In the genomic region with DNA sequence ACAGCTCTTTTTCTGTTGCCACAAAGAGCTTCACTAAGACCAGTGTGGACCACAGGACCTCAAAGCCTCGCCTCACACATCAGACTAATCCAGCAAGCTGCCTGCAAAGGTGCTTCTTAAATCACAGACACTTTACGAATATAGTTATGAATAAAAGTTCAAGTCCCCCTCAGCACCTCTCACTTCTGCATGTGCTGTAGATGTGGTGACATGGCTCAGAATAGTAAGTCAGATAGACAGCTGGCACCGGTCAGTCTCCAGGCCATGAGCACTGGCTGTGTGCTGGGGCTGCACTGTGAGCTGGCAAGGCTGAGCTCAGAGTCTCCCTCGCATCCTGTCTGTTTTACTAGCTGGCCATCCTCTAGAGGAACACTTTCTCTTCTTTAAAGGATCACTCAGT, we compare ENCODE assay signal across 11 mouse cellular contexts.
DNase-seq lines count a peak whose midpoint lies in the region; ATAC-seq and TF ChIP-seq lines count a peak whose summit lies in the region.
"Had no signal": no experiment of that assay in that cellular context is flagged by ENCODE, and none has a peak within 500 bp of the region (broad histone marks: within the 10 kb centered on the region; RNA-seq: fewer than 3 reads in every experiment).

No protein-coding gene starts in this region.

- H3K27ac ChIP-seq in kidney, postnatal 0 days, result 0 out of 2 replicates have a peak overlapping the region, but pooled peaks have one; percentile 36
- peak overlapping the region; percentile 83 for H3K27ac ChIP-seq in hindbrain, embryonic 11.5 days (ENCODE audit: low read depth, low read length)
- no peak overlapping the region for H3K27ac ChIP-seq in neural tube, embryonic 12.5 days
- H3K27ac ChIP-seq: stomach, embryonic 15.5 days had no signal

- WGBS in kidney, postnatal 0 days, result 65% methylated on average over 4 of the region's 4 CpGs
- WGBS in hindbrain, embryonic 11.5 days, result 50% methylated on average over 4 of the region's 4 CpGs
- WGBS in neural tube, embryonic 12.5 days, result 50% methylated on average over 4 of the region's 4 CpGs

- H3K9me3 ChIP-seq in kidney, postnatal 0 days (replicated peaks; ENCODE audit: low read length), result no peaks in the 10 kb centered on the region
- H3K9me3 ChIP-seq in hindbrain, embryonic 11.5 days (ENCODE audit: control insufficient read depth, low read length), result no peaks in the 10 kb centered on the region
- H3K9me3 ChIP-seq in neural tube, embryonic 12.5 days, result no peaks in the 10 kb centered on the region
- H3K9me3 ChIP-seq: stomach, embryonic 15.5 days had no signal

- no peak overlapping the region for H3K4me2 ChIP-seq in kidney, postnatal 0 days (ENCODE audit: low read length)
- no peak overlapping the region for H3K4me2 ChIP-seq in hindbrain, embryonic 11.5 days (replicated peaks; ENCODE audit: low read depth, low read length)
- 0 out of 2 replicates have a peak overlapping the region, but pooled peaks have one; percentile 26 for H3K4me2 ChIP-seq in neural tube, embryonic 12.5 days (replicated peaks)
- H3K4me2 ChIP-seq: stomach, embryonic 15.5 days had no signal

- ATAC-seq in kidney, postnatal 0 days (replicated peaks; ENCODE audit: low FRiP score, low read depth), result no peak
- peak; percentile 41 for ATAC-seq in hindbrain, embryonic 11.5 days (ENCODE audit: low FRiP score)
- ATAC-seq in neural tube, embryonic 12.5 days (ENCODE audit: low FRiP score, low read depth), result no peak
- ATAC-seq: liver, postnatal 0 days had no signal

- H3K9ac ChIP-seq in kidney, postnatal 0 days (ENCODE audit: low read depth, low read length), result no peak overlapping the region
- H3K9ac ChIP-seq in hindbrain, embryonic 11.5 days (ENCODE audit: low read depth, low read length), result no peak overlapping the region
- H3K9ac ChIP-seq in neural tube, embryonic 12.5 days, result no peak overlapping the region
- H3K9ac ChIP-seq: liver, postnatal 0 days; stomach, embryonic 15.5 days had no signal

- no peaks in the 10 kb centered on the region for H3K27me3 ChIP-seq in kidney, postnatal 0 days (ENCODE audit: insufficient read depth, low read length)
- H3K27me3 ChIP-seq in hindbrain, embryonic 11.5 days (ENCODE audit: control insufficient read depth, insufficient read depth, low read length), result no peaks in the 10 kb centered on the region
- no peaks in the 10 kb centered on the region for H3K27me3 ChIP-seq in neural tube, embryonic 12.5 days (replicated peaks)
- H3K27me3 ChIP-seq: stomach, embryonic 15.5 days had no signal

- H3K36me3 ChIP-seq in kidney, postnatal 0 days (ENCODE audit: insufficient read depth, low read length), result no peaks in the 10 kb centered on the region
- no peaks in the 10 kb centered on the region for H3K36me3 ChIP-seq in hindbrain, embryonic 11.5 days (ENCODE audit: control insufficient read depth, insufficient read depth, low read length)
- H3K36me3 ChIP-seq in neural tube, embryonic 12.5 days, result peaks cover 3% of the 10 kb centered on the region; the same call in 1 of the 2 replicates
- H3K36me3 ChIP-seq: stomach, embryonic 15.5 days had no signal

- H3K4me3 ChIP-seq in kidney, postnatal 0 days (replicated peaks; ENCODE audit: low read depth, low read length), result no peak overlapping the region
- no peak overlapping the region for H3K4me3 ChIP-seq in hindbrain, embryonic 11.5 days (ENCODE audit: low read depth, low read length)
- H3K4me3 ChIP-seq in neural tube, embryonic 12.5 days, result no peak overlapping the region
- H3K4me3 ChIP-seq: stomach, embryonic 15.5 days had no signal

- DNase-seq in kidney, postnatal 0 days (ENCODE audit: low spot score), result no peak
- no peak for DNase-seq in kidney, postnatal 4 days
- peak; percentile 33 to 65 for DNase-seq in heart, adult 18-20 months
- no peak for DNase-seq in hindbrain, embryonic 11.5 days (ENCODE audit: low spot score)
- DNase-seq in frontal cortex, postnatal 14 days (ENCODE audit: low spot score in 2 of 2), result no peak
- no peak for DNase-seq in kidney, postnatal 10 days
- no peak for DNase-seq in frontal cortex, postnatal 25 days (ENCODE audit: low spot score in 2 of 2)
- DNase-seq: cerebellum, adult 18-20 months; liver, postnatal 0 days had no signal

- H3K4me1 ChIP-seq in kidney, postnatal 0 days (replicated peaks; ENCODE audit: insufficient read depth, low read length), result no peaks in the 10 kb centered on the region
- peaks cover 14% of the 10 kb centered on the region for H3K4me1 ChIP-seq in hindbrain, embryonic 11.5 days (replicated peaks; ENCODE audit: control insufficient read depth, insufficient read depth, low read length)
- H3K4me1 ChIP-seq in neural tube, embryonic 12.5 days, result peaks cover 36% of the 10 kb centered on the region
- H3K4me1 ChIP-seq: stomach, embryonic 15.5 days had no signal

- TF ChIP-seq CTCF in kidney, postnatal 0 days (IDR thresholded peaks at IDR 0.05; ENCODE audit: low read depth), result no peak

Comparison
In these comparisons a context has a peak if more than half of its experiments do, and no peak if none do; other contexts are left out.
1. DNase-seq: peak in heart, adult 18-20 months (2 of 2); none in kidney, postnatal 0 days (single experiment), kidney, postnatal 4 days (0 of 2), hindbrain, embryonic 11.5 days (single experiment), frontal cortex, postnatal 14 days (0 of 2), kidney, postnatal 10 days (single experiment) and frontal cortex, postnatal 25 days (0 of 2).